Mouse (Mus musculus) CH12.LX (cell line): ENCODE results near the gene Clint1.

Source experiments
- CHD1 ChIP-seq: IDR thresholded peaks from 2 replicates; pipeline ENCODE4 v1.6.1; 2012; ENCODE audit warnings: low read depth, low read length, improper control_type of control experiment, inconsistent platforms
- CTCF ChIP-seq, 2 experiments: IDR thresholded peaks in 1 of 2; conservative IDR thresholded peaks in 1 of 2; 2 replicates each; pipeline ENCODE4 v1.5.1; 2011 to 2012; ENCODE audit warnings: low read depth in 2 of 2, low read length in 2 of 2, improper control_type of control experiment in 1 of 2, inconsistent platforms in 1 of 2, mild to moderate bottlenecking in 1 of 2, moderate library complexity in 1 of 2
- EP300 ChIP-seq: IDR thresholded peaks from 2 replicates; pipeline ENCODE4 v1.6.1; 2011; ENCODE audit warnings: low read length, improper control_type of control experiment
- HCFC1 ChIP-seq: IDR thresholded peaks from 2 replicates; pipeline ENCODE4 v1.6.1; 2012; ENCODE audit warnings: low read depth, mild to moderate bottlenecking, inconsistent platforms, low read length, improper control_type of control experiment
- MAZ ChIP-seq: IDR thresholded peaks from 2 replicates; pipeline ENCODE4 v1.6.1; 2012; ENCODE audit warnings: low read depth, mild to moderate bottlenecking, inconsistent platforms, low read length, improper control_type of control experiment, moderate library complexity
- MEF2A ChIP-seq: IDR thresholded peaks from 2 replicates; pipeline ENCODE4 v1.6.1; 2014; ENCODE audit warnings: low read depth, mild to moderate bottlenecking, inconsistent platforms, low read length, improper control_type of control experiment, borderline replicate concordance
- POLR2A ChIP-seq: IDR thresholded peaks from 2 replicates; pipeline ENCODE4 v1.6.1; 2011; ENCODE audit warnings: low read depth, mild to moderate bottlenecking, improper control_type of control experiment, low read length
- RAD21 ChIP-seq: IDR thresholded peaks from 2 replicates; pipeline ENCODE4 v1.6.1; 2011; ENCODE audit warnings: low read depth, mild to moderate bottlenecking, low read length, improper control_type of control experiment, moderate library complexity
- TCF12 ChIP-seq: IDR thresholded peaks from 2 replicates; pipeline ENCODE4 v1.6.1; 2014; ENCODE audit warnings: low read depth, mild to moderate bottlenecking, inconsistent platforms, low read length, improper control_type of control experiment
- ZNF384 ChIP-seq: IDR thresholded peaks from 2 replicates; pipeline ENCODE4 v1.6.1; 2012; ENCODE audit warnings: low read depth, low read length, improper control_type of control experiment, inconsistent platforms

DNA sequence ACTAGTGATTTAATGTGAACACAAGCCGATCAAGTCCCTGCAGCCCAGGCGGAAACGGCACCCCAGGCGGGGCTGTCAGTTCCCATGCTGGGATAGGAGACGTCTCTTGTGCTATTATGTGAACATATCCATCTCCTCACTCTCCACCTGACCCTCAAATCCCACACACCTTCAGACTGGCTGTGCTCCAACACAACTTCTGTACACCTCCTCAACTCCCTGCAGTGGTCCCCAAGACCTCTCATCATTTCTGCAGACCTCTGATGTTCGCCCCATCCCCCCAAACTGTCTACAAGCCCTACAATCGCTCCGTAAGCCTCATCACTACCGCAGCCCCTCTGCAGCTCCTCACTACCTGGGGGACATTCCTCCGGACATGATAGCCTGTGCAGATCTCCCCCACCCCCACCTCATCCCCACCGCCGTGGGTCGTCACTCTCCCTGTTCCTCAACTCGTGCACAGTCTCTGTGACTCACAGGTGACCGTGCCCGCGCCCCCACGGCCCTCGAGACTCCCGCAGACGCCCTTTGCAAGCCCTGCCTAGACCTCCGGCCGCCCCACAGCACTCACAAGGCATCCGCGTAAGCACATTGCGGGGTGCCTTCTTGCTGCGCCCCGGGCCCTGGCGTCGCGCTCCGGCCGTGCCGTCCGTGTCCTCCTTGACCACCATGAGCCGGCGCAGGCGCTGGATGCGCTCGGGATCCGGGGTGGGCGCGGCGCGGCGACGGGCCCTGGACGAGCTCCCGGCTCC lies 92.2 kb downstream of the Clint1 start:
- TF ChIP-seq EP300 = no peak
- no peak for TF ChIP-seq CHD1
- TF ChIP-seq MEF2A = no peak
- no peak for TF ChIP-seq POLR2A
- no peak for TF ChIP-seq CTCF (conservative IDR thresholded peaks at IDR 0.05 in 1 of 2, IDR thresholded peaks at IDR 0.05 in 1 of 2; ENCODE audit: low read depth in 2 of 2, low read length in 2 of 2)
- TF ChIP-seq ZNF384 = no peak
- no peak for TF ChIP-seq MAZ
- TF ChIP-seq TCF12 = no peak
- TF ChIP-seq HCFC1 = no peak
- TF ChIP-seq RAD21 = no peak
